In genomic region chr7:73595860-73596259, GRCm38 (mm10) we compare ENCODE assay signal across 1 mouse cellular context.
TF ChIP-seq lines count a peak whose summit lies in the region.

No protein-coding gene starts in this region.

TF ChIP-seq in CH12.LX, 34 proteins besides CTCF, POLR2A, EP300 and RAD21 (continued from another document):
- TF ChIP-seq TCF12 (IDR thresholded peaks at IDR 0.05; ENCODE audit: low read depth, low read length): peak; percentile 14; the same call in 1 of the 2 replicates
